Mouse (Mus musculus): Measurements from ENCODE around the gene Sphkap. TPM values are rescaled to one million over a fixed set of nuclear protein-coding genes. Genes with fewer than 3 reads are reported as not detected.

Sphkap gene
- total RNA-seq, 1 experiment: 0.04 TPM

DNA sequence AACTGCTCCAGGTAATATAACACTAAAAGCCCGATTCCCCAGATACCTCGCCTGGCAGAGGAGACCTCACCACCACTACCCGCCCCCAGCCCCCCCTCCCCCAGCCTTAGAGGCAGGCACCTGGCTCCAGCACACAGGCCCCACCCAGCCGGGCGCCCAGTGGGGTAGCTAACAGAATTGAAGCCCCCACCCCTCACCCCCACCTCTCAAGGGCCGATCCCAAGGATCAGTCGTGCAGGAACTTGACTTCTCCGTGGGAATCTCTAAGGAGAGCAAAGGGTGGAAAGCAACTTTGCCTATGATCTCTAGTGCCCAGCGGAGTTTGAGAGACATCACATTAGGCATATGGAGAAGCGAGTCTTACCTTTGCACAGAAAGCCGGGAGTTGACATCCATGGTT lies 384 bp downstream of the Sphkap start:
- no peak overlapping the region for H3K27ac ChIP-seq (ENCODE audit: insufficient read depth, low read depth, low read length, poor library complexity, severe bottlenecking)
- DNase-seq (ENCODE audit: low read depth, low spot score): no peak
- H3K4me1 ChIP-seq (ENCODE audit: control insufficient read depth in 2 of 2, insufficient read depth in 2 of 2, low read length in 2 of 2, poor library complexity in 1 of 2): peaks cover 0 to 3% of the 10 kb centered on the region in 2 experiments; a peak in 1 of 4 replicates
- H3K9ac ChIP-seq (ENCODE audit: insufficient read depth, low read depth, low read length, poor library complexity, severe bottlenecking): no peak overlapping the region
- no peaks in the 10 kb centered on the region for H3K9me3 ChIP-seq (ENCODE audit: control insufficient read depth, insufficient read depth, low read depth, low read length)
- in situ Hi-C loops (cut with MboI; ENCODE audit: low sequenced_read_pairs in 2 of 2, unreplicated experiment in 2 of 2): no loop called here
- H3K4me3 ChIP-seq (ENCODE audit: insufficient read depth in 1 of 2, low read depth in 1 of 2, low read length in 2 of 2, poor library complexity in 1 of 2, severe bottlenecking in 1 of 2): peak overlapping the region; percentile 45 to 47
- H3K36me3 ChIP-seq (ENCODE audit: control insufficient read depth, insufficient read depth, low read length, poor library complexity, severe bottlenecking): no peaks in the 10 kb centered on the region
- TF ChIP-seq ZC3H11A (IDR thresholded peaks at IDR 0.05; ENCODE audit: borderline replicate concordance, low read depth, low read length) (no peak), CHD2 (IDR thresholded peaks at IDR 0.05; ENCODE audit: low read depth, low read length) (no peak), MAFK (IDR thresholded peaks at IDR 0.05; ENCODE audit: insufficient read depth, low read depth, low read length) (no peak), ZNF384 (IDR thresholded peaks at IDR 0.05; ENCODE audit: low read depth, low read length) (no peak), HCFC1 (IDR thresholded peaks at IDR 0.05; ENCODE audit: borderline replicate concordance, insufficient read depth, low read length) (no peak)

DNA sequence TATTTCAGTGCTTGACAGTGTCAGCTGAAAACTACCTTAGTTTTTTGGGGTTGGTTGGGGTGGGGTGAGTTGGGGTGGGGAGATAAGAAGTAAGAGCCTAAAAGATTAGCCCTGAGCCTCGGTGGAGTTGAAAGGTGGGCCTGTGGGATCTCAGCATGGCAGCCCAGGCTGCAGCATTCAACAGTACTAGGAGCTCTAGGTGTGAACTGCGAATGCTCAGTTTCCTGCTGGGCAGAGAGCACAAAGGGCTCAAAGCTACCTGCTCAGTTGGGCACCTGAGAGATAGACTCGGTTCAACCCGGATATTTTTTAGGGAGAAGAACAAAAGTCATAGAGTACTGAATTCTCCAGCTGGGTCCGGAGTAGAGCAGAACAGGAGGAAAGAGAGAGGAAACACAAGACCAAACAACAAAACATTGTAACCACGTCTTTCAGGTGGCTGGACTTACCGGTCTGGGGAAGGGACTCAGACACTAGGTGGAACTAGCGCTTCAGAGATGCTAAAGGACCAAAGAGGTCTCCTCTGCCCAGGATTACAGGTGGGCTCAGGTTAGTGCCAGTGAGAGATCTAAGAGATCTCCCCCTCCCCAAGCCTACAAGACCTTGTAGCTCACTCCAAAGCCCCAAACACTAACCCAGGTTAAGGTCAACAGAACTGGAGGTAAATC lies 984 bp downstream of the Sphkap start:
- no peak for TF ChIP-seq ZC3H11A (IDR thresholded peaks at IDR 0.05; ENCODE audit: borderline replicate concordance, low read depth, low read length)
- TF ChIP-seq HCFC1 (IDR thresholded peaks at IDR 0.05; ENCODE audit: borderline replicate concordance, insufficient read depth, low read length): no peak
- TF ChIP-seq CHD2 (IDR thresholded peaks at IDR 0.05; ENCODE audit: low read depth, low read length): no peak
- no peak for TF ChIP-seq ZNF384 (IDR thresholded peaks at IDR 0.05; ENCODE audit: low read depth, low read length)
- no peak for TF ChIP-seq MAFK (IDR thresholded peaks at IDR 0.05; ENCODE audit: insufficient read depth, low read depth, low read length)
- H3K4me1 ChIP-seq (ENCODE audit: control insufficient read depth in 2 of 2, insufficient read depth in 2 of 2, low read length in 2 of 2, poor library complexity in 1 of 2): peaks cover 0 to 3% of the 10 kb centered on the region in 2 experiments; a peak in 1 of 4 replicates
- no peak for DNase-seq (ENCODE audit: low read depth, low spot score)
- in situ Hi-C loops (cut with MboI; ENCODE audit: low sequenced_read_pairs in 2 of 2, unreplicated experiment in 2 of 2): no loop called here
- H3K27ac ChIP-seq (ENCODE audit: insufficient read depth, low read depth, low read length, poor library complexity, severe bottlenecking): no peak overlapping the region
- H3K36me3 ChIP-seq (ENCODE audit: control insufficient read depth, insufficient read depth, low read length, poor library complexity, severe bottlenecking): no peaks in the 10 kb centered on the region
- H3K9ac ChIP-seq (ENCODE audit: insufficient read depth, low read depth, low read length, poor library complexity, severe bottlenecking): no peak overlapping the region
- no peak overlapping the region for H3K4me3 ChIP-seq (ENCODE audit: insufficient read depth in 1 of 2, low read depth in 1 of 2, low read length in 2 of 2, poor library complexity in 1 of 2, severe bottlenecking in 1 of 2)
- no peaks in the 10 kb centered on the region for H3K9me3 ChIP-seq (ENCODE audit: control insufficient read depth, insufficient read depth, low read depth, low read length)

DNA sequence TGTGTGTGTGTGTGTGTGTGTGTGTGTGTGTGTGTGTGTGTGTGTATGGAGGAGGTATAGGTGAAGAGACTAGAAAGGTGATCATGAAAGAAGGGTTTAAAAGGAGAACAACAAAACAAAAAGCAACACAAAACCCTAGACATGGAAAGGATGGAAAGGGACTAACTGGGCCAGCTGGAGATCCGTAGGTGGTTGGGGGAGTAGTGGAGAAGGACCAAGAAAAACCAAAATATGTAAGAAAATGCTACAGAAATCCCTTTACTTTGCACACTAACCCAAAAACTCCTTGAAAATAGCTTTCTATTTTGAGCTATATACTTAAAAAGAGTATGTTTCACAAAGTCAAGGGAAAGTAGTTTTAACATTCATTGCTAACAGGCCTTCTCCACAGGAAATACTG lies 6.9 kb downstream of the Sphkap start:
- Histone ChIP-seq H3K9ac (ENCODE audit: insufficient read depth, low read depth, low read length, poor library complexity, severe bottlenecking) (no peak overlapping the region), H3K27ac (ENCODE audit: insufficient read depth, low read depth, low read length, poor library complexity, severe bottlenecking) (no peak overlapping the region), H3K4me3 (ENCODE audit: insufficient read depth in 1 of 2, low read depth in 1 of 2, low read length in 2 of 2, poor library complexity in 1 of 2, severe bottlenecking in 1 of 2) (no peak overlapping the region), H3K9me3 (ENCODE audit: control insufficient read depth, insufficient read depth, low read depth, low read length) (no peaks in the 10 kb centered on the region), H3K4me1 (ENCODE audit: control insufficient read depth in 2 of 2, insufficient read depth in 2 of 2, low read length in 2 of 2, poor library complexity in 1 of 2) (no peaks in the 10 kb centered on the region), H3K36me3 (ENCODE audit: control insufficient read depth, insufficient read depth, low read length, poor library complexity, severe bottlenecking) (no peaks in the 10 kb centered on the region)
- DNase-seq (ENCODE audit: low read depth, low spot score): no peak
- in situ Hi-C loops (cut with MboI; ENCODE audit: low sequenced_read_pairs in 2 of 2, unreplicated experiment in 2 of 2): no loop called here
- no peak for TF ChIP-seq HCFC1 (IDR thresholded peaks at IDR 0.05; ENCODE audit: borderline replicate concordance, insufficient read depth, low read length)
- no peak for TF ChIP-seq MAFK (IDR thresholded peaks at IDR 0.05; ENCODE audit: insufficient read depth, low read depth, low read length)
- no peak for TF ChIP-seq ZNF384 (IDR thresholded peaks at IDR 0.05; ENCODE audit: low read depth, low read length)
- no peak for TF ChIP-seq ZC3H11A (IDR thresholded peaks at IDR 0.05; ENCODE audit: borderline replicate concordance, low read depth, low read length)
- no peak for TF ChIP-seq CHD2 (IDR thresholded peaks at IDR 0.05; ENCODE audit: low read depth, low read length)

DNA sequence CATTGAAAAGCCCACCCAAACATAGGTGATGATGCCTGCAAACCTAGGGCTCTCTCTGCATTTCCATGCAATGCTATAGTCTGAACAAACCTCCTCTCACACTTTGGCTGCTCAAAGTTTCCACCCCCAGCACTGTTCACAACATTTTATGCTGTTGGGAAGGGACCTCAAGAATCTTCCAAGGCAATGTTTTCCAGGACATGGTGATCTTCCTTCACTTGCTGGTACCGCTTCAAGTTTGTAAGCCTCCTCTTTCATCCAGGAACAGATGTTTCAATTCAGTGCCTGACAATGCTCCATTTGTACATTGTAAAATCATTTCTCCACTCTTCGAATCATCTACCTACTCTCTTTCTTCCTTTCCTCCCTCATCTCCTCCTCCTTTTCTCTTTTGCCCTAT lies 11.7 kb downstream of the Sphkap start:
- Histone ChIP-seq H3K9ac (ENCODE audit: insufficient read depth, low read depth, low read length, poor library complexity, severe bottlenecking) (no peak overlapping the region), H3K27ac (ENCODE audit: insufficient read depth, low read depth, low read length, poor library complexity, severe bottlenecking) (no peak overlapping the region), H3K36me3 (ENCODE audit: control insufficient read depth, insufficient read depth, low read length, poor library complexity, severe bottlenecking) (no peaks in the 10 kb centered on the region), H3K9me3 (ENCODE audit: control insufficient read depth, insufficient read depth, low read depth, low read length) (no peaks in the 10 kb centered on the region), H3K4me3 (ENCODE audit: insufficient read depth in 1 of 2, low read depth in 1 of 2, low read length in 2 of 2, poor library complexity in 1 of 2, severe bottlenecking in 1 of 2) (no peak overlapping the region), H3K4me1 (ENCODE audit: control insufficient read depth in 2 of 2, insufficient read depth in 2 of 2, low read length in 2 of 2, poor library complexity in 1 of 2) (no peaks in the 10 kb centered on the region)
- no peak for DNase-seq (ENCODE audit: low read depth, low spot score)
- in situ Hi-C loops (cut with MboI; ENCODE audit: low sequenced_read_pairs in 2 of 2, unreplicated experiment in 2 of 2): no loop called here
- TF ChIP-seq ZNF384 (IDR thresholded peaks at IDR 0.05; ENCODE audit: low read depth, low read length) (no peak), MAFK (IDR thresholded peaks at IDR 0.05; ENCODE audit: insufficient read depth, low read depth, low read length) (no peak), HCFC1 (IDR thresholded peaks at IDR 0.05; ENCODE audit: borderline replicate concordance, insufficient read depth, low read length) (no peak), ZC3H11A (IDR thresholded peaks at IDR 0.05; ENCODE audit: borderline replicate concordance, low read depth, low read length) (no peak), CHD2 (IDR thresholded peaks at IDR 0.05; ENCODE audit: low read depth, low read length) (no peak)

Measured in ES-E14 (cell line).